Mouse (Mus musculus) cerebellum, adult 18-20 months (tissue): ENCODE measurements around the gene Prpsap1.

Source experiments
- DNase-seq, 2 experiments: peaks; one replicate each; pipeline ENCODE4 v3.0.0; 2021

Prpsap1 gene

GRCm38 (mm10) chr11:116493795-116494252, at the start of gene Prpsap1:
Gene Prpsap1, minus strand, starts transcription at chr11:116494202.
- peak; percentile 30 to 35 for DNase-seq

GRCm38 (mm10) chr11:116543110-116543509, 49.1 kb upstream of the Prpsap1 start:
- DNase-seq = no peak

- DNase-seq = no peak
These were observed 47.2 kb upstream of the Prpsap1 start for GRCm38 (mm10) chr11:116541183-116541582.

GRCm38 (mm10) chr11:116538142-116538735, 44.2 kb upstream of the Prpsap1 start:
- no peak for DNase-seq

- no peak for DNase-seq
These were observed 43.4 kb upstream of the Prpsap1 start for GRCm38 (mm10) chr11:116537388-116537787.

- DNase-seq = no peak
These were observed 42.7 kb upstream of the Prpsap1 start for GRCm38 (mm10) chr11:116536685-116537084.

- peak; percentile 66 to 75 for DNase-seq
These were observed 40.3 kb upstream of the Prpsap1 start for GRCm38 (mm10) chr11:116534154-116534865.

- no peak for DNase-seq
These were observed 39.5 kb upstream of the Prpsap1 start for GRCm38 (mm10) chr11:116533341-116534153.

GRCm38 (mm10) chr11:116532810-116533338, 38.9 kb upstream of the Prpsap1 start:
- DNase-seq = peak; percentile 49 to 50

- DNase-seq = no peak
These were observed 38.3 kb upstream of the Prpsap1 start for GRCm38 (mm10) chr11:116532262-116532809.

GRCm38 (mm10) chr11:116531371-116532191, 37.6 kb upstream of the Prpsap1 start:
- no peak for DNase-seq

- DNase-seq = no peak
These were observed 36.5 kb upstream of the Prpsap1 start, which contains the start of gene Sphk1 for GRCm38 (mm10) chr11:116530187-116531147. Gene Sphk1, plus strand, starts transcription at chr11:116530925.

GRCm38 (mm10) chr11:116528636-116529320, 34.8 kb upstream of the Prpsap1 start:
- no peak for DNase-seq

- DNase-seq = no peak
These were observed 29.7 kb upstream of the Prpsap1 start for GRCm38 (mm10) chr11:116523699-116524189.

GRCm38 (mm10) chr11:116522886-116523698, 29.1 kb upstream of the Prpsap1 start:
- no peak for DNase-seq

- DNase-seq = no peak
These were observed 28.0 kb upstream of the Prpsap1 start for GRCm38 (mm10) chr11:116522046-116522445.

GRCm38 (mm10) chr11:116521143-116521542, 27.1 kb upstream of the Prpsap1 start:
- DNase-seq = no peak

- DNase-seq = no peak
These were observed 24.5 kb upstream of the Prpsap1 start for GRCm38 (mm10) chr11:116518482-116518881.
